Mouse (Mus musculus) bone marrow, adult 2 months (tissue): ENCODE measurements around the gene Rpp40.

ENCODE experiments used
- CTCF ChIP-seq: fragments of 200-500 bp; IDR thresholded peaks from 2 replicates; pipeline ENCODE4 v1.5.1; 2011; ENCODE audit warnings: low read length, control low read depth; ENCODE audit not compliant: control insufficient read depth, insufficient read depth
- POLR2A ChIP-seq: fragments of 200-500 bp; IDR thresholded peaks from 2 replicates; pipeline ENCODE4 v1.6.1; 2011; ENCODE audit warnings: low read depth, mild to moderate bottlenecking, control low read depth, low read length, borderline replicate concordance; ENCODE audit not compliant: control insufficient read depth

- no peak for TF ChIP-seq CTCF
- TF ChIP-seq POLR2A: no peak
Observed at GRCm38 (mm10) chr13:35860916-35861315, 45.2 kb downstream of the Rpp40 start.
